Mouse (Mus musculus) lung, adult 2 months (tissue): Measurements from ENCODE around the gene Sox13.

Experiments
- CTCF ChIP-seq: fragments of 200-500 bp; IDR thresholded peaks from 2 replicates; pipeline ENCODE4 v1.5.1; 2011; ENCODE audit warnings: mild to moderate bottlenecking, low read length, control low read depth; ENCODE audit not compliant: insufficient read depth
- POLR2A ChIP-seq: fragments of 200-500 bp; IDR thresholded peaks from 2 replicates; pipeline ENCODE4 v1.6.1; 2011; ENCODE audit warnings: low read depth, mild to moderate bottlenecking, control low read depth, low read length, borderline replicate concordance; ENCODE audit errors: extremely low read depth

DNA sequence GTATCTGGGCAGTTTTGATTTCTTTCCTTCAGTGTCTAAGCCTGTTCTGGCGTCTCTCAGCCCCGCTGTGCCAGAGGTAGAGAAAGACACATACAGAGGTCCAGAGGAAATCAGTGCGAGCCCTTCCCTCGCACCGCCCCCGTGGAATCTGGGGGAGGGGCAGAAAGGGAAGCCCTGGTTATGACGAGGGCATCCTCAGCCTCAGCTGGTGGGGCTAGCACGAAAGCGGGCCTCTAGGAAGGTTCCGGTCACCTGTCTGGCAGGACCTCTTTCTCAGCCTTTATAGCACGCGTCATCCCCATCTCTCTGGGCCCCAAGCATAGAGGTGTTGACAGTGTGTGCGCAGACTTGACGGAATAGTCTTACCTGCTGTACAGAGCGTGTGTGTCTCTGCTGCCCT lies 68.3 kb downstream of the Sox13 start:
- TF ChIP-seq POLR2A (no peak), CTCF (no peak)
